Mouse (Mus musculus): ENCODE results near the gene Efcc1.

GRCm38 (mm10) chr6:87740496-87740895 lies 9.8 kb downstream of the Efcc1 start:
- TF ChIP-seq CTCF (IDR thresholded peaks at IDR 0.05; ENCODE audit: low read depth, low read length) (no peak), POLR2A (IDR thresholded peaks at IDR 0.05; ENCODE audit: insufficient read depth, low read length) (no peak), EP300 (IDR thresholded peaks at IDR 0.05; ENCODE audit: insufficient read depth, low read depth, low read length) (no peak)
